Mouse (Mus musculus) heart, postnatal 14 days (tissue): Measurements from ENCODE around the gene Unc13d. TPM values are rescaled to one million over a fixed set of nuclear protein-coding genes. Genes with fewer than 3 reads are reported as not detected.
A peak's percentile ranks its signal among the peaks of the same experiment; 100 is the strongest.

Experiments
- DNase-seq, 2 experiments: peaks; one replicate each; pipeline ENCODE4 v3.0.0; 2021 to 2022
- intact Hi-C: fragments of 180-260 bp; cut with DNase I; formaldehyde crosslinking; loops from one replicate; pipeline ENCODE4 v1.15.1; 2025
- total RNA-seq, 2 experiments: library from RNA; stranded (reverse); gene quantifications; 2 replicates each; pipeline ENCODE4 v1.2.3; 2021

Unc13d gene
- total RNA-seq, 2 experiments from 2014 or later: 0.81 to 1.7 TPM

DNA sequence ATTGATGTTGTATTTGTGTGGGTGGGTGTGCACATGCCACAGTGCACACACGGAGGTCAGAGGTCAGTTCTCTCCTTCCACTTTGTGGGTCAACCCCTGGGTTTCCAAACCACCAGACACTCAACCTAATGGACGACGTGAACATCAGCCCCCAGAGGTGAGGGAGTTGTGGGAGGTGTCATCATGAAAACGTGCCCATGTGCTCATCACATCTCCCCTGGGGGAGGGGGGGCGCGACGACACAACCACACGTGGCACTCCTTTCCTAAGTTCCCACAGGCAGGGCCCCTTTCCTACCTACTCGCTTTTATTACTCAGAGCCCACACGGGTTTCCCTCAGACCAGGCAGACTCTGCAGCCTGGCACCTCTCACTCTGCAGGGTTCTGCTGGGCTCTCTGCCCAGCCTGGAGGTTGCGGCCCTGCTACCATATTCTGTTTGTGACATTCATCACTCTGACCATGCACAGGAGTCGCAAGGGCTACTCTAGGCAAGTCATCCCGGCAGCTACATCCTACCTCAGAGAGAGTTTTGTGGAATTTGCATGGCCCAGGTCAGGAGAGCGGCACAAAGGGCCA is 5.4 kb upstream of the Unc13d start:
- no peak for DNase-seq
- intact Hi-C loops: loop anchor here (5.0 kb wide), 2 partner anchors 41 to 146 kb away; no protein-coding TSS in a partner anchor

DNA sequence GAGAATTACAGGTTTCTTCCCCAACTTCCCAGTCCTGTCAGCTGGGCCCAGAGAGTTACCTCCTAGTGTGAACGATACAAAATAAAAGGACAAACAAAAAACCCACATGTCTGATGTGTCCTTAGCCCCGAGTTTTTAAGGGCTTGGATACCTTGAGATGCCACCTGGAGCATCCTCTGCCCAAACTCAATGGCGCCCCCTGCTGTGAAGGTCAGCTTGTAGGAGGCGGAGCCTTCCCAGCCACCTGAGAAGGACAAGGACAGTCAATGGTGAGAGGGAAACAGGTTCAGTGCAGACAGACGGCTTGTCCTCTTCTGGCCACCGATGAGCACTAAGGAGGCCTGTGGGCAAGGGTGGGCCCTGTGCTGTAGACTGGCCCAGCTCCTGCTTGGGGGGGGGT is 3.3 kb upstream of the Unc13d start:
- intact Hi-C loops: loop anchor here (5.0 kb wide), 2 partner anchors 39 to 144 kb away; no protein-coding TSS in a partner anchor
- peak; percentile 58 to 74 for DNase-seq

DNA sequence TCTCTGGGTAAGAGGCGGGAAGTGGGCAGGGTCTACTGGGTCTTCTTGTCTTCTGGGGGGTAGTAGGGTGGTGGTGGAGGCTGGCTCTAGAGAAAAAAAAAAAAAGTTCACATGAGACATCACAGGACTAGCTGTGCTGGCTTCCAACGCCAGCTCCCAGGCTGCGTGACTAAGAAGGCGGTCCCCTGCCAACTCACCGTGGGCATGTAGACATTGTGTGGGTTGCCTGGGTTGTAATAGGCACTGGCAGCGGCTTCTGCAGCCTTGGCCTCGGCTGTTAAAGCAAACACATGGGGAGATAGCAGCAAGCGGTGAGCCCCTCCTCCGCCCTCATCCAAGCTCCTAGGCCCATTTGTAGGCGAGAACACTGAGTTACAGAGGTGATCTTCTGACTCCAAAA is 1.8 kb upstream of the Unc13d start:
- intact Hi-C loops: no loop called here
- no peak for DNase-seq

DNA sequence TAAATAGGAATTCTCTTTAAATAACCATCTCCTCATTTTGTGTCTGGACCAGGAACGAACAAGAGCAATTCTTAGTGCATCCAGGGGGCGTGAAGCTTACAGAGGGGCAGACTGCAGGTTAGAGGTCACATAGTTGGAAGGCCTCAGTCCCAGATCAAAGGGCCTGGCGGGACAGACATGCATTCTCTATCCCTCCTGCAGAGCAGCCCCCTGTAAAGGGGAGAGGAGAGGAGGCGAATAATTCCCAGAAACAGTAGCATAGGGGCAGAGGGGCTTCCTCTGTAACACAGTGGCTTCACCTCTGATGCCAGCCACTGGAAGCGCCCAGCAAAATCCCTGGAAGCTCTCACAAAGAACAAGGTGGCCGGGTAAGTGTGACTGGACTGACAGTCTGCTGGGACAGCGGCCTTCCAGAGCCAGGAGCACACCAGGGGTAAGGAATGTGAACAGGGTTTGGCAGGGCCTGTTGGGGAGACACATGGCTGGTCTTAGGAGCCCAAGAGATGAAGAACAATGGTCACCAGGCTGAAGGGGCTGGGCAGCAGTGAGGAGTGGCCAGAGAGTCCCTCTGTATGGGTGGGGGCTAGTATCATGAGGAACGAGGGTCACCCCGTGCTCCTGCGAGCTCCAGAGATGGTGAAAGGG is 1.0 kb upstream of the Unc13d start:
- intact Hi-C loops: no loop called here
- no peak for DNase-seq

- peak; percentile 55 to 61 for DNase-seq
- intact Hi-C loops: no loop called here
Measured at GRCm38 (mm10) chr11:116078221-116078620, 460 bp upstream of the Unc13d start.

- DNase-seq: no peak
- intact Hi-C loops: no loop called here
Measured at GRCm38 (mm10) chr11:116076836-116077235, 925 bp downstream of the Unc13d start.

DNA sequence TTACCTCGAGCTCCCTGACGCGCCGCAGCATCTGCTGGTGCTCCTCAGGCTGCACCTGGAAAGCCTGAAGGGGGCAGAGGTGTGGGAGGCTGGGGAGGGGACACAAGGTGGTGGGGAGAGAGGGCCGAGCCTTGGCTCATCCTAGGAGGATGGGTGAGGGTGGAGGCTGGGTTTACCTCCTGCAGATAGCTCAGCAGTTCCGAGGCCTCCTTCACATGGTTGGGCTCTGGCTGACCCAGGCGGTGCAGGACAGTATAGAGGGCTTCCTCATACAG is 1.6 kb downstream of the Unc13d start:
- DNase-seq: no peak

DNA sequence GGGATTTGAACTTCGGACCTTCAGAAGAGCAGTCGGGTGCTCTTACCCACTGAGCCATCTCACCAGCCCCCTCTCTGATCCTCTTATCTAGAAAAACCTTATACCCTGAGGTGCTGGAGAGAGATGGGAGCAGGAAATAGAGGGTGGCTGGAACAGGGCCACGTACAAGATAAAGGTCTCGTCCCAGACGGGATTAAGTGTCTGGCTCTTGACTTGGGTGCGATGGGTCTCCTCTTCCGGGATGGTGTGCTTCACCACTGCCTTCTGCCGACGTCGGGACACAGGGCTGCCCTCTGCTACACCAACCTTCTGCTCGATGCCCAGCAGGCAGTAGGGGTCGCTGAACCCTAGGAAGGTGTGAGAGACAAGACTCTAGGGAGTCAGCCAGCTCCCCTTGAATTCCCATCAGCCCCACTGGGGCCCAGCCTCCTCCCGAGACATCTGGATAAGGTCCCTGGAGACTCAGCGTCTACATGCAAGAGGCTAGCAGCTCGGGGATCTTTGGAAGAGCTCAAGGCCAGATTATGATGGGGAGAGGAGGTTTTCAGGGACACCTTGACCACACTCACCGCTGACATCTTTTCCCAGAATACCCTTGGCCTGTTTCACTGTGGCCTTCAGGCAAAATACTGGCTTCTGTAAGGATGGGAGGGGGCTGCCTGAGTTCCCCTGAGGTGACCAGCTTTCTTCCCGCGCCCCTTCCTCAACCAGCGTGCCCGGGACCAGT is 2.1 kb downstream of the Unc13d start:
- no peak for DNase-seq
- intact Hi-C loops: no loop called here

More for the DNA sequence above, 1.6 kb downstream of the Unc13d start:
- intact Hi-C loops: no loop called here

GRCm38 (mm10) chr11:116074436-116074991 is 3.2 kb downstream of the Unc13d start:
- intact Hi-C loops: loop anchor here (5.0 kb wide), 1 partner anchor 37 kb away; no protein-coding TSS in a partner anchor
- DNase-seq: no peak

DNA sequence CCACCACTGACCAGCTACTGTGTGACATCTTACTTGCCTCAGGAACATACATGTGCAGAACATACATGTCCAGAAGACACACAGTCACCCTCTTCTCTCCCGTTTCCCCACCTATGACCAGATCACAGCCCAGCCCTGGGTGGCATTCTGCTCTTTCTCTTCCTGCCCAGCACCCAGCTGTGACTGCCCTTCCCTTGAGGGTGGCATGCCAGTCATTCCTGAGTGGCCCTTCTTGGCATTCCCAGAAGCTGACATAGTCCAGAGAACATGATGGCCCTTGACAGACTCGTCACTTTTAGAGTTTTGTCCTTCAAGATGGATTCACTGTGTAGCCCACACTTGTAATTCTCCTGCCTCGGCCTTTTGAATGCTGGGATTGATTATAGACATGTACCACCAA is 5.2 kb downstream of the Unc13d start:
- no peak for DNase-seq
- intact Hi-C loops: loop anchor here (5.0 kb wide), 1 partner anchor 35 kb away; no protein-coding TSS in a partner anchor

- peak in 1 of 2 experiments; percentile 32 for DNase-seq
- intact Hi-C loops: loop anchor here (5.0 kb wide), 1 partner anchor 34 kb away; no protein-coding TSS in a partner anchor
Measured at GRCm38 (mm10) chr11:116071510-116071909, 6.3 kb downstream of the Unc13d start.

GRCm38 (mm10) chr11:116065345-116065744 is 12.4 kb downstream of the Unc13d start:
- intact Hi-C loops: no loop called here
- no peak for DNase-seq

GRCm38 (mm10) chr11:116064187-116064867 is 13.4 kb downstream of the Unc13d start:
- intact Hi-C loops: no loop called here
- DNase-seq: no peak

GRCm38 (mm10) chr11:116063562-116063961 is 14.2 kb downstream of the Unc13d start:
- DNase-seq: no peak
- intact Hi-C loops: no loop called here

- intact Hi-C loops: no loop called here
- DNase-seq: no peak
Measured at GRCm38 (mm10) chr11:116062521-116062920, 15.2 kb downstream of the Unc13d start.

- intact Hi-C loops: no loop called here
- DNase-seq: no peak
Measured at GRCm38 (mm10) chr11:116061641-116062415, 15.9 kb downstream of the Unc13d start.

- intact Hi-C loops: no loop called here
- no peak for DNase-seq
Measured at GRCm38 (mm10) chr11:116060596-116060995, 17.2 kb downstream of the Unc13d start.

GRCm38 (mm10) chr11:116059691-116060025 is 18.1 kb downstream of the Unc13d start:
- DNase-seq: no peak
- intact Hi-C loops: no loop called here

DNA sequence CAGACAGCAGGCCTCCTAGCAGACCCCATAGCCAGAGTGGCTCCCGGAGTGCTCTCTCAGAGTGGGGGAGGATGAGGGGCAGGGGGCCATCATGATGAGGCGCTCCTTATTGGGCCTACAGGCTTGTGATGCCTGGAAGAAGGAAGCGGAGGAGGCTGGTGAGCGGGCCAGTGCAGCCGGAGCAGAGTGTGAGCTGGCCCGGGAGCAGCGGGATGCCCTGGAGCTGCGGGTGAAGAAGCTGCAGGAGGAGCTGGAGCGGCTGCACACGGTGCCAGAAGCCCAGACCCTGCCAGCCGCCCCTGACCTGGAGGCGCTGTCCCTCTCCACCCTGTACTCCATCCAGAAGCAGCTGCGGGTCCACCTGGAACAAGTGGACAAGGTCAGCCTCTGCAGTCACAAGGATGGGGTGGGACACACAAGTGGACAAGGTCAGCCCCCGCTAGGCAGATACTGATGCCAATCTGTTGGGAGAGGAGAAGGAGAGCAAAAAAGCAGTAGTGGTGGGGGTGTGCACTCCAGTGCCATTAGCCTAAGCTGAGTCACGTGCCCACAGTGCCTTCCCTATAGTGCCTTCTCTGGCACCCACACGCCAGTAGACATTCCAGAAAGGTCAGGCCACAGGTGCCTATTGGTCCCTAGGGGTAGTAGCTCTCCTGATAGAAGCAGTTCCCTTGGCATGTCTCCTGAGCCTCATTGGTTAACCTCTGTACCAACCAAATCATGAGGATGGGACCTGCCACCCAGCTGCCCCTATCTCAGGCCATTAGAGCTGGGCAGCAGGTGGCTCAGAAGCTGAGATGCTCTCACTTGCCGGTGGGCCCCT is 18.7 kb downstream of the Unc13d start:
- intact Hi-C loops: no loop called here
- DNase-seq: no peak
